In the genomic region with DNA sequence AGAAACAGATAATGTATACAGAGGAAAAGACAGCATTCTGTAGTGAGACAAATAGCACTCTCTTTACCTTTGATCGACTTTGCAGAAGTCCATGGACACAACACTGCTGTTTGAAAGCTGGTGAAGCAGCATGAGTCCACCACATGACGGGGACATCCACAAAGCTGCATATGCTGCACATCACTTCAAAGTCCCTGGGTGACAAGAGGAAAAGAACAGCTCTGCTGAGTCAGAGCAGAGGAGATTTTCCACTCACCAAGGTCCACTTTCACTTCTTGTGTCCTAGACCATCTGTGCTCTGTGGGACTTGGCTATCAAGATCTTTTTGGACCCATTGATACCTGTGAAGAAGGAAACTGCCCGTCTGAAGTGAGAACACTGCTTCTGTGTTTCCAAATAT, we compare ENCODE assay signal across 19 mouse cellular contexts. TPM values are rescaled to one million over a fixed set of nuclear protein-coding genes. Genes with fewer than 3 reads are reported as not detected.
A peak's percentile ranks its signal among the peaks of the same experiment; 100 is the strongest.
DNase-seq lines count a peak whose midpoint lies in the region; ATAC-seq lines count a peak whose summit lies in the region.
"Had no signal": no experiment of that assay in that cellular context is flagged by ENCODE, and none has a peak within 500 bp of the region (broad histone marks: within the 10 kb centered on the region; RNA-seq: fewer than 3 reads in every experiment).

No protein-coding gene starts in this region.

- DNase-seq in cerebellum, adult 11-12 months = peak; percentile 32
- no peak for DNase-seq in cerebellum, adult 8-10 months
- DNase-seq in CD4-positive helper T cell, adult 2 months (ENCODE audit: low read depth, low spot score) = peak; percentile 16
- peak; percentile 44 for DNase-seq in cerebellum, adult 9-11 months
- DNase-seq in heart, adult 18-20 months = no peak
- DNase-seq in left cerebral cortex, adult 11 months (ENCODE audit: low spot score) = no peak
- DNase-seq: gastrocnemius, postnatal 25 days; heart, postnatal 14 days; kidney, adult 8-10 months; kidney, postnatal 25 days; left cerebral cortex, postnatal 4 days; liver; liver, postnatal 0 days; lung, postnatal 10 days; midbrain, embryonic 14.5 days; thymus, adult 18-20 months had no signal

- ATAC-seq in megakaryocyte progenitor cell, adult 5-6 weeks (replicated peaks; ENCODE audit: poor library complexity) = peak; percentile 42; the same call in 1 of the 2 replicates
- ATAC-seq: activated CD4-positive, CD25-positive, alpha-beta regulatory T cell, adult 4 months; CD4-positive, CD25-positive, alpha-beta regulatory T cell, adult 4 months; liver, postnatal 0 days had no signal

RNA-seq across cellular contexts. Expression of a gene that starts 41.2 kb away (rescaled TPM):
- 181 TPM in 2 replicates for total RNA-seq in megakaryocyte progenitor cell, adult 5-6 weeks (2015)
- 156 and 186 TPM in 2 replicates for total RNA-seq in megakaryocyte progenitor cell, adult 5-6 weeks (2017)
- 10 to 100 TPM; 86.2 to 98.2 TPM for total RNA-seq in heart, adult 18-20 months (2021)

Comparison
In these comparisons a context has a peak if more than half of its experiments do, and no peak if none do; other contexts are left out.
1. DNase-seq: peak in cerebellum, adult 11-12 months (single experiment), CD4-positive helper T cell, adult 2 months (single experiment) and cerebellum, adult 9-11 months (single experiment); none in cerebellum, adult 8-10 months (single experiment), heart, adult 18-20 months (0 of 2) and left cerebral cortex, adult 11 months (single experiment).